Mouse (Mus musculus) kidney, adult 2 months (tissue): Measurements from ENCODE around the gene Igsf8.

Experiments used
- CTCF ChIP-seq: fragments of 200-500 bp; conservative IDR thresholded peaks from 2 replicates; pipeline ENCODE4 v1.5.1; 2011; ENCODE audit warnings: low read depth, mild to moderate bottlenecking, control low read depth, low read length, moderate library complexity, mixed read lengths; ENCODE audit not compliant: insufficient read depth, insufficient read length
- POLR2A ChIP-seq: fragments of 200-500 bp; IDR thresholded peaks from one replicate; pipeline ENCODE4 v1.6.1; 2011; ENCODE audit warnings: low read depth, low read length, control low read depth

DNA sequence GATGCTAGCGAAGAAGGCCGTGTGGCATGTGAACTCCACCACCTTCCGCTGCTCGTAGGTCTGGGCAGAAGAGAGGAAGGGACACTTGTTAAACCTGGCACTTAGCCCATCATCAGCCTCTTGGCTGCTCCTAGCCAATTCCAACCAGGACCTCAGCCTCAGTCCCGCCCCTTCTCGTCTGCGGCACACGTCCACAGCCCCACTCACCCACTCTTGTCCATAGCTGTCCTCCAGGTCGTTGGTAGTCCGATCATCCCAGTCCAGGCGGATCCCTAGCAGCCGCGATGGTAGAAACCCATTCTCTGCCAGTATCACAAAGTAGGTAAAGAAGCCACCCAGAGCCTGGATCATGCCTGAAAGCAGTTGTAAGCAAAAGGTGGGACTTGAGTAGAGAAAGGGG lies 16.9 kb downstream of the Igsf8 start:
- TF ChIP-seq CTCF = no peak
- no peak for TF ChIP-seq POLR2A
